Mouse (Mus musculus) E14TG2a.4 (cell line): ENCODE results near the gene Slc4a1ap.

Experiments
- CTCF ChIP-seq: conservative IDR thresholded peaks from 2 replicates; pipeline ENCODE4 v1.5.1; 2014; ENCODE audit warnings: low read length
- NANOG ChIP-seq: IDR thresholded peaks from 2 replicates; pipeline ENCODE4 v1.6.1; 2014; ENCODE audit warnings: borderline replicate concordance, low read length, mixed read lengths
- POU5F1 ChIP-seq: IDR thresholded peaks from 2 replicates; pipeline ENCODE4 v1.6.1; 2014; ENCODE audit warnings: low read length, borderline replicate concordance

- TF ChIP-seq POU5F1 (no peak), CTCF (no peak), NANOG (no peak)
These were observed 22.0 kb upstream of the Slc4a1ap start for GRCm38 (mm10) chr5:31504843-31505242.
